Mouse (Mus musculus): ENCODE results near the gene Zfp950. TPM values are rescaled to one million over a fixed set of nuclear protein-coding genes. Genes with fewer than 3 reads are reported as not detected.

The Zfp950 gene
- polyA plus RNA-seq, 1 experiment from 2014 or later = 42.6 TPM

GRCm38 (mm10) chr19:61080251-61080749 is 60.3 kb downstream of the Zfp950 start:
- no peak overlapping the region for H3K4me2 ChIP-seq (ENCODE audit: low read length)
- 93% methylated on average over 5 of the region's 5 CpGs for WGBS
- no peak for ATAC-seq (ENCODE audit: low FRiP score, low TSS enrichment)
- no peaks in the 10 kb centered on the region for H3K27me3 ChIP-seq (ENCODE audit: control insufficient read depth, insufficient read depth, low read length)
- H3K36me3 ChIP-seq (ENCODE audit: control insufficient read depth, insufficient read depth, low read length) = no peaks in the 10 kb centered on the region; the same call in 1 of the 2 replicates
- H3K9me3 ChIP-seq (ENCODE audit: control insufficient read depth, low read length) = no peaks in the 10 kb centered on the region
- H3K9ac ChIP-seq (replicated peaks; ENCODE audit: low read length) = no peak overlapping the region
- no peak for DNase-seq
- H3K4me3 ChIP-seq (replicated peaks; ENCODE audit: low read depth, low read length) = no peak overlapping the region
- H3K27ac ChIP-seq (replicated peaks; ENCODE audit: low read depth, low read length) = no peak overlapping the region
- no peaks in the 10 kb centered on the region for H3K4me1 ChIP-seq (ENCODE audit: control insufficient read depth, insufficient read depth, low read length)

GRCm38 (mm10) chr19:61078622-61079021 is 62.0 kb downstream of the Zfp950 start:
- no peak overlapping the region for H3K4me2 ChIP-seq (ENCODE audit: low read length)
- no peaks in the 10 kb centered on the region for H3K4me1 ChIP-seq (ENCODE audit: control insufficient read depth, insufficient read depth, low read length)
- H3K27ac ChIP-seq (replicated peaks; ENCODE audit: low read depth, low read length) = no peak overlapping the region
- DNase-seq (no peak), ATAC-seq (ENCODE audit: low FRiP score, low TSS enrichment) (no peak)
- no peaks in the 10 kb centered on the region for H3K27me3 ChIP-seq (ENCODE audit: control insufficient read depth, insufficient read depth, low read length)
- no peaks in the 10 kb centered on the region; the same call in 1 of the 2 replicates for H3K36me3 ChIP-seq (ENCODE audit: control insufficient read depth, insufficient read depth, low read length)
- H3K9me3 ChIP-seq (ENCODE audit: control insufficient read depth, low read length) = no peaks in the 10 kb centered on the region
- no peak overlapping the region for H3K9ac ChIP-seq (replicated peaks; ENCODE audit: low read length)
- H3K4me3 ChIP-seq (replicated peaks; ENCODE audit: low read depth, low read length) = no peak overlapping the region
- 93% methylated on average over 3 of the region's 3 CpGs for WGBS

- no peaks in the 10 kb centered on the region for H3K4me1 ChIP-seq (ENCODE audit: control insufficient read depth, insufficient read depth, low read length)
- H3K27ac ChIP-seq (replicated peaks; ENCODE audit: low read depth, low read length) = no peak overlapping the region
- DNase-seq (no peak), ATAC-seq (ENCODE audit: low FRiP score, low TSS enrichment) (no peak)
- no peak overlapping the region for H3K4me3 ChIP-seq (replicated peaks; ENCODE audit: low read depth, low read length)
- H3K4me2 ChIP-seq (ENCODE audit: low read length) = no peak overlapping the region
- H3K9ac ChIP-seq (replicated peaks; ENCODE audit: low read length) = no peak overlapping the region
- no peaks in the 10 kb centered on the region for H3K9me3 ChIP-seq (ENCODE audit: control insufficient read depth, low read length)
- no peaks in the 10 kb centered on the region for H3K36me3 ChIP-seq (ENCODE audit: control insufficient read depth, insufficient read depth, low read length)
- H3K27me3 ChIP-seq (ENCODE audit: control insufficient read depth, insufficient read depth, low read length) = no peaks in the 10 kb centered on the region
- WGBS = 93% methylated on average over 1 of the region's 1 CpGs
Observed at GRCm38 (mm10) chr19:61065011-61065410, 75.6 kb downstream of the Zfp950 start.

- Histone ChIP-seq H3K4me1 (ENCODE audit: control insufficient read depth, insufficient read depth, low read length) (no peaks in the 10 kb centered on the region), H3K27ac (replicated peaks; ENCODE audit: low read depth, low read length) (no peak overlapping the region), H3K4me2 (ENCODE audit: low read length) (no peak overlapping the region), H3K9ac (replicated peaks; ENCODE audit: low read length) (no peak overlapping the region), H3K27me3 (ENCODE audit: control insufficient read depth, insufficient read depth, low read length) (no peaks in the 10 kb centered on the region), H3K4me3 (replicated peaks; ENCODE audit: low read depth, low read length) (no peak overlapping the region), H3K9me3 (ENCODE audit: control insufficient read depth, low read length) (no peaks in the 10 kb centered on the region), H3K36me3 (ENCODE audit: control insufficient read depth, insufficient read depth, low read length) (no peaks in the 10 kb centered on the region)
- ATAC-seq (ENCODE audit: low FRiP score, low TSS enrichment) (no peak), DNase-seq (no peak)
- WGBS = 96% methylated on average over 3 of the region's 3 CpGs
Observed at GRCm38 (mm10) chr19:61064386-61064785, 76.3 kb downstream of the Zfp950 start.

GRCm38 (mm10) chr19:61057581-61057980 is 83.1 kb downstream of the Zfp950 start:
- no peaks in the 10 kb centered on the region for H3K4me1 ChIP-seq (ENCODE audit: control insufficient read depth, insufficient read depth, low read length)
- no peak overlapping the region for H3K9ac ChIP-seq (replicated peaks; ENCODE audit: low read length)
- H3K36me3 ChIP-seq (ENCODE audit: control insufficient read depth, insufficient read depth, low read length) = no peaks in the 10 kb centered on the region
- H3K27me3 ChIP-seq (ENCODE audit: control insufficient read depth, insufficient read depth, low read length) = no peaks in the 10 kb centered on the region
- no peak overlapping the region for H3K4me3 ChIP-seq (replicated peaks; ENCODE audit: low read depth, low read length)
- 42% methylated on average over 3 of the region's 3 CpGs for WGBS
- ATAC-seq (ENCODE audit: low FRiP score, low TSS enrichment) = no peak
- H3K27ac ChIP-seq (replicated peaks; ENCODE audit: low read depth, low read length) = no peak overlapping the region
- H3K4me2 ChIP-seq (ENCODE audit: low read length) = no peak overlapping the region
- no peaks in the 10 kb centered on the region for H3K9me3 ChIP-seq (ENCODE audit: control insufficient read depth, low read length)
- no peak for DNase-seq

GRCm38 (mm10) chr19:61056783-61057410 is 83.7 kb downstream of the Zfp950 start:
- no peak overlapping the region for H3K9ac ChIP-seq (replicated peaks; ENCODE audit: low read length)
- DNase-seq (no peak), ATAC-seq (ENCODE audit: low FRiP score, low TSS enrichment) (no peak)
- H3K4me3 ChIP-seq (replicated peaks; ENCODE audit: low read depth, low read length) = no peak overlapping the region
- H3K9me3 ChIP-seq (ENCODE audit: control insufficient read depth, low read length) = no peaks in the 10 kb centered on the region
- H3K4me1 ChIP-seq (ENCODE audit: control insufficient read depth, insufficient read depth, low read length) = no peaks in the 10 kb centered on the region
- H3K27ac ChIP-seq (replicated peaks; ENCODE audit: low read depth, low read length) = no peak overlapping the region
- no peaks in the 10 kb centered on the region for H3K27me3 ChIP-seq (ENCODE audit: control insufficient read depth, insufficient read depth, low read length)
- no peaks in the 10 kb centered on the region for H3K36me3 ChIP-seq (ENCODE audit: control insufficient read depth, insufficient read depth, low read length)
- WGBS = 80% methylated on average over 5 of the region's 5 CpGs
- H3K4me2 ChIP-seq (ENCODE audit: low read length) = no peak overlapping the region

GRCm38 (mm10) chr19:61052786-61053185 is 87.9 kb downstream of the Zfp950 start:
- Histone ChIP-seq H3K9ac (replicated peaks; ENCODE audit: low read length) (no peak overlapping the region), H3K9me3 (ENCODE audit: control insufficient read depth, low read length) (no peaks in the 10 kb centered on the region), H3K36me3 (ENCODE audit: control insufficient read depth, insufficient read depth, low read length) (no peaks in the 10 kb centered on the region), H3K4me3 (replicated peaks; ENCODE audit: low read depth, low read length) (no peak overlapping the region), H3K4me1 (ENCODE audit: control insufficient read depth, insufficient read depth, low read length) (no peaks in the 10 kb centered on the region), H3K4me2 (ENCODE audit: low read length) (no peak overlapping the region), H3K27ac (replicated peaks; ENCODE audit: low read depth, low read length) (no peak overlapping the region), H3K27me3 (ENCODE audit: control insufficient read depth, insufficient read depth, low read length) (no peaks in the 10 kb centered on the region)
- ATAC-seq (ENCODE audit: low FRiP score, low TSS enrichment) = no peak
- DNase-seq = no peak

GRCm38 (mm10) chr19:61052008-61052407 is 88.6 kb downstream of the Zfp950 start:
- no peak for ATAC-seq (ENCODE audit: low FRiP score, low TSS enrichment)
- Histone ChIP-seq H3K4me1 (ENCODE audit: control insufficient read depth, insufficient read depth, low read length) (no peaks in the 10 kb centered on the region), H3K9me3 (ENCODE audit: control insufficient read depth, low read length) (no peaks in the 10 kb centered on the region), H3K27ac (replicated peaks; ENCODE audit: low read depth, low read length) (no peak overlapping the region), H3K4me2 (ENCODE audit: low read length) (no peak overlapping the region), H3K4me3 (replicated peaks; ENCODE audit: low read depth, low read length) (no peak overlapping the region), H3K36me3 (ENCODE audit: control insufficient read depth, insufficient read depth, low read length) (no peaks in the 10 kb centered on the region), H3K9ac (replicated peaks; ENCODE audit: low read length) (no peak overlapping the region), H3K27me3 (ENCODE audit: control insufficient read depth, insufficient read depth, low read length) (no peaks in the 10 kb centered on the region)
- no peak for DNase-seq

- no peak overlapping the region for H3K4me3 ChIP-seq (replicated peaks; ENCODE audit: low read depth, low read length)
- no peaks in the 10 kb centered on the region for H3K4me1 ChIP-seq (ENCODE audit: control insufficient read depth, insufficient read depth, low read length)
- no peaks in the 10 kb centered on the region for H3K36me3 ChIP-seq (ENCODE audit: control insufficient read depth, insufficient read depth, low read length)
- H3K9me3 ChIP-seq (ENCODE audit: control insufficient read depth, low read length) = no peaks in the 10 kb centered on the region
- DNase-seq = no peak
- no peak overlapping the region for H3K4me2 ChIP-seq (ENCODE audit: low read length)
- no peak overlapping the region for H3K27ac ChIP-seq (replicated peaks; ENCODE audit: low read depth, low read length)
- H3K9ac ChIP-seq (replicated peaks; ENCODE audit: low read length) = no peak overlapping the region
- H3K27me3 ChIP-seq (ENCODE audit: control insufficient read depth, insufficient read depth, low read length) = no peaks in the 10 kb centered on the region
- 96% methylated on average over 1 of the region's 1 CpGs for WGBS
- no peak for ATAC-seq (ENCODE audit: low FRiP score, low TSS enrichment)
Observed at GRCm38 (mm10) chr19:61051151-61051550, 89.5 kb downstream of the Zfp950 start.
